Mouse (Mus musculus) G1E (cell line): ENCODE results near the gene AW822073. TPM values are rescaled to one million over a fixed set of nuclear protein-coding genes. Genes with fewer than 3 reads are reported as not detected.

Experiments used
- ATAC-seq: 2 replicates; pipeline ENCODE4 v1.8.0; 2016; ENCODE audit warnings: mild to moderate bottlenecking; ENCODE audit not compliant: insufficient number of reproducible peaks, poor library complexity, low FRiP score, severe bottlenecking; ENCODE audit errors: extremely low read depth
- DNase-seq: peaks from one replicate; pipeline ENCODE4 v3.0.0; 2012; ENCODE audit warnings: low spot score
- H3K27me3 ChIP-seq: 2 replicates; pipeline ENCODE4 v1.6.1; 2012; ENCODE audit warnings: mild to moderate bottlenecking, low read length, inconsistent platforms; ENCODE audit not compliant: insufficient read depth
- H3K36me3 ChIP-seq: replicated peaks from 2 replicates; pipeline ENCODE3; 2012; ENCODE audit warnings: mild to moderate bottlenecking, inconsistent platforms
- H3K4me1 ChIP-seq: 2 replicates; pipeline ENCODE4 v1.6.1; 2012; ENCODE audit warnings: low read depth, low read length, inconsistent platforms, mixed read lengths; ENCODE audit not compliant: insufficient read depth
- H3K4me3 ChIP-seq: 2 replicates; pipeline ENCODE4 v1.5.1; 2012; ENCODE audit warnings: low read depth, mild to moderate bottlenecking, inconsistent platforms, low read length, moderate library complexity, mixed read lengths
- H3K9me3 ChIP-seq: replicated peaks from 2 replicates; pipeline ENCODE4 v1.6.1; 2012; ENCODE audit warnings: inconsistent platforms
- CTCF ChIP-seq: IDR thresholded peaks from 2 replicates; pipeline ENCODE4 v1.5.1; 2012; ENCODE audit warnings: low read depth, low read length, inconsistent platforms, mixed read lengths
- GATA1 ChIP-seq: IDR thresholded peaks from 2 replicates; pipeline ENCODE4 v1.6.1; 2012; ENCODE audit warnings: borderline replicate concordance, low read length, inconsistent platforms, mixed read lengths
- GATA2 ChIP-seq: IDR thresholded peaks from 2 replicates; pipeline ENCODE4 v1.6.1; 2012; ENCODE audit warnings: low read depth, low read length, inconsistent platforms, borderline replicate concordance
- POLR2AphosphoS5 ChIP-seq: IDR thresholded peaks from 2 replicates; pipeline ENCODE4 v1.6.1; 2012; ENCODE audit warnings: low read depth, low read length, inconsistent platforms; ENCODE audit not compliant: insufficient replicate concordance
- TAL1 ChIP-seq: conservative IDR thresholded peaks from 2 replicates; pipeline ENCODE4 v1.6.1; 2012; ENCODE audit warnings: low read depth, low read length, inconsistent platforms, mixed read lengths
- polyA plus RNA-seq: library from polyadenylated mRNA; stranded (reverse); fragments of >175 nt; gene quantifications from 2 replicates; pipeline ENCODE4 v1.2.3, GENCODE M21; 2012
- total RNA-seq, 2 experiments: library from RNA; stranded (forward) in 1 of 2; stranded (reverse) in 1 of 2; fragments of 200-1000 nt in 1 of 2; fragments of >200 nt in 1 of 2; fragmentation: Nextera tagmentation in 1 of 2; gene quantifications; 2 replicates each; pipeline ENCODE4 v1.2.3; 2014 to 2017

AW822073 gene
- total and polyA plus RNA-seq, 3 experiments, result 1.0 TPM; not detected in 2

DNA sequence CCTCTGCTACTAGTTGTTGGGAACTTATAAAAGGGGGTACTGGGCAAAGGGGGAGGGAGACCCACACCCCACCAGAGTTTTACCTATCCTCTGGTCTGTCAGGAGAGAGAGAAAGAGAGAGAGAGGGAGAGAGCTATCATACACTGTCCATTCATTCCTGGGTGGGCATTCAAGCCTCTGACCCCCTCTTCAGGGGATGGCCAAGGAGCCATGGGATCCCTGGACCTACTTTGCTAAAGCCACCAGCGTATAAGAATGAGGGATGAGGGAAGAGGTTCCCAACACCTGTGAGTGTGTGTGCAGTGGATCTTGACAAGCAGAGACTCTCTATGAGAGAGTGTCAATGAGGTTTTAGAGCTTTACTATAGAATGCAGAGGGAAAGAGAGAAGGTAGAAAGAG is 18.7 kb downstream of the AW822073 start:
- no peak for ATAC-seq
- TF ChIP-seq GATA1 (no peak), POLR2AphosphoS5 (no peak), CTCF (no peak), TAL1 (no peak), GATA2 (no peak)
- Histone ChIP-seq H3K9me3 (no peaks in the 10 kb centered on the region), H3K4me1 (no peaks in the 10 kb centered on the region), H3K27me3 (no peaks in the 10 kb centered on the region), H3K4me3 (no peak overlapping the region), H3K36me3 (no peaks in the 10 kb centered on the region)
- DNase-seq, result no peak

Other genes with a start within 250 kb of the AW822073 start
- not detected in 2 replicates for gene Duxf3, start 7.7 kb upstream of the AW822073 start, total RNA-seq (2014; fragmentation: Nextera tagmentation)
- gene Duxf3, start 7.7 kb upstream of the AW822073 start, total RNA-seq (2017), result 0.17 and 1.1 TPM in 2 replicates
- gene Duxf3, start 7.7 kb upstream of the AW822073 start, polyA plus RNA-seq, result 0.06 TPM in 1 of 2 replicates, not detected in the other
- gene Gm4981, start 11.8 kb upstream of the AW822073 start, total RNA-seq (2014; fragmentation: Nextera tagmentation), result not detected in 2 replicates
- gene Gm4981, start 11.8 kb upstream of the AW822073 start, total RNA-seq (2017), result not detected in 2 replicates
- gene Gm4981, start 11.8 kb upstream of the AW822073 start, polyA plus RNA-seq, result not detected in 2 replicates
- gene Gcc2, start 30.6 kb upstream of the AW822073 start, total RNA-seq (2014; fragmentation: Nextera tagmentation), result 31.0 and 44.7 TPM in 2 replicates
- gene Gcc2, start 30.6 kb upstream of the AW822073 start, total RNA-seq (2017), result 22.5 and 28.6 TPM in 2 replicates
- 4.5 and 5.7 TPM in 2 replicates for gene Gcc2, start 30.6 kb upstream of the AW822073 start, polyA plus RNA-seq
- 81.3 and 85.8 TPM in 2 replicates for gene Lims1, start 98.5 kb upstream of the AW822073 start, total RNA-seq (2014; fragmentation: Nextera tagmentation)
- gene Lims1, start 98.5 kb upstream of the AW822073 start, total RNA-seq (2017), result 59.3 and 64.7 TPM in 2 replicates
- gene Lims1, start 98.5 kb upstream of the AW822073 start, polyA plus RNA-seq, result 1.3 and 1.6 TPM in 2 replicates
- gene Ranbp2, start 222.0 kb upstream of the AW822073 start, total RNA-seq (2014; fragmentation: Nextera tagmentation), result 141 and 154 TPM in 2 replicates
- gene Ranbp2, start 222.0 kb upstream of the AW822073 start, total RNA-seq (2017), result 121 and 147 TPM in 2 replicates
- gene Ranbp2, start 222.0 kb upstream of the AW822073 start, polyA plus RNA-seq, result 2.4 and 4.5 TPM in 2 replicates